Mouse (Mus musculus) heart, adult 18-20 months (tissue): ENCODE data around the gene Mast4. TPM values are rescaled to one million over a fixed set of nuclear protein-coding genes. Genes with fewer than 3 reads are reported as not detected.

Experiments used
- DNase-seq, 2 experiments: peaks; one replicate each; pipeline ENCODE4 v3.0.0; 2021 to 2022; ENCODE audit warnings: mixed read lengths in 1 of 2
- total RNA-seq, 2 experiments: library from RNA; stranded (reverse); gene quantifications; 2 replicates each; pipeline ENCODE4 v1.2.3; 2021

Gene Mast4
- total RNA-seq, 2 experiments from 2014 or later, result 21.4 to 30.3 TPM

GRCm38 (mm10) chr13:103239654-103240053 is 94.6 kb downstream of the Mast4 start:
- no peak for DNase-seq

- DNase-seq, result no peak
These were observed 96.1 kb downstream of the Mast4 start for GRCm38 (mm10) chr13:103238034-103238705.

GRCm38 (mm10) chr13:103232171-103232570 is 102.1 kb downstream of the Mast4 start:
- DNase-seq, result no peak

- no peak for DNase-seq
These were observed 105.2 kb downstream of the Mast4 start for GRCm38 (mm10) chr13:103229069-103229468.

- DNase-seq, result peak in 1 of 2 experiments; percentile 23
These were observed 108.1 kb downstream of the Mast4 start for GRCm38 (mm10) chr13:103225895-103226815.

- peak in 1 of 2 experiments; percentile 26 for DNase-seq
These were observed 108.9 kb downstream of the Mast4 start for GRCm38 (mm10) chr13:103225217-103225894.

- DNase-seq, result no peak
These were observed 113.7 kb downstream of the Mast4 start for GRCm38 (mm10) chr13:103220479-103221064.

GRCm38 (mm10) chr13:103219999-103220398 is 114.3 kb downstream of the Mast4 start:
- DNase-seq, result peak; percentile 63 to 72

- DNase-seq, result no peak
These were observed 116.8 kb downstream of the Mast4 start for GRCm38 (mm10) chr13:103217486-103217885.

GRCm38 (mm10) chr13:103214506-103214905 is 119.8 kb downstream of the Mast4 start:
- DNase-seq, result no peak

- DNase-seq, result peak in 1 of 2 experiments; percentile 48
These were observed 122.3 kb downstream of the Mast4 start for GRCm38 (mm10) chr13:103211953-103212352.

GRCm38 (mm10) chr13:103211501-103211941 is 122.8 kb downstream of the Mast4 start:
- DNase-seq, result peak; percentile 87 to 93

- DNase-seq, result no peak
These were observed 123.6 kb downstream of the Mast4 start for GRCm38 (mm10) chr13:103210746-103211145.

GRCm38 (mm10) chr13:103207199-103207598 is 127.1 kb downstream of the Mast4 start:
- DNase-seq, result peak; percentile 37 to 47

GRCm38 (mm10) chr13:103206644-103207043 is 127.7 kb downstream of the Mast4 start:
- DNase-seq, result no peak

- DNase-seq, result no peak
These were observed 129.1 kb downstream of the Mast4 start for GRCm38 (mm10) chr13:103205191-103205590.

GRCm38 (mm10) chr13:103203376-103203895 is 130.9 kb downstream of the Mast4 start:
- DNase-seq, result no peak

- DNase-seq, result no peak
These were observed 133.1 kb downstream of the Mast4 start for GRCm38 (mm10) chr13:103201016-103201760.

GRCm38 (mm10) chr13:103199823-103200660 is 134.3 kb downstream of the Mast4 start:
- no peak for DNase-seq
